Mouse (Mus musculus): ENCODE data around the gene Nsun4. TPM values are rescaled to one million over a fixed set of nuclear protein-coding genes. Genes with fewer than 3 reads are reported as not detected.

Gene Nsun4
- polyA plus RNA-seq (2012; rRNA removed) (12.7 and 13.4 TPM in 2 replicates), polyA plus RNA-seq (2014; fragmentation: Nextera tagmentation; extraction: Ambion mirVana) (18.8 and 21.0 TPM in 2 replicates)

- Histone ChIP-seq H3K27me3 (ENCODE audit: control insufficient read depth, insufficient read depth, low read length) (no peaks in the 10 kb centered on the region), H3K36me3 (ENCODE audit: control insufficient read depth, insufficient read depth, low read length) (peaks cover 2% of the 10 kb centered on the region; the same call in 1 of the 2 replicates), H3K27ac (replicated peaks; ENCODE audit: low read depth, low read length) (peak within 1 kb of the TSS; percentile 90), H3K9ac (ENCODE audit: low read depth, low read length, severe bottlenecking) (peak within 1 kb of the TSS; percentile 63), H3K4me1 (ENCODE audit: control insufficient read depth, insufficient read depth, low read length) (peaks cover 5% of the 10 kb centered on the region), H3K4me2 (replicated peaks; ENCODE audit: low read depth, low read length, severe bottlenecking) (peak within 1 kb of the TSS; percentile 83), H3K9me3 (ENCODE audit: control insufficient read depth, low read length) (no peaks in the 10 kb centered on the region), H3K4me3 (replicated peaks; ENCODE audit: low read length) (peak within 1 kb of the TSS; percentile 60)
- 2% methylated on average over 35 of the region's 35 CpGs for WGBS
- ATAC-seq (ENCODE audit: low FRiP score, low read depth) (peak; percentile 98), DNase-seq (ENCODE audit: low spot score) (peak; percentile 95)
- TF ChIP-seq POLR2A (IDR thresholded peaks at IDR 0.05; ENCODE audit: borderline replicate concordance, extremely low read depth, insufficient read depth, insufficient read length): peak; percentile 53; the same call in 1 of the 2 replicates
Observed at GRCm38 (mm10) chr4:116053399-116053961, at the start of gene Nsun4. Gene Nsun4 (minus strand): TSS chr4:116053876.

- H3K4me1 ChIP-seq (ENCODE audit: control insufficient read depth, insufficient read depth, low read length): no peaks in the 10 kb centered on the region
- DNase-seq (ENCODE audit: low spot score): no peak
- ATAC-seq (ENCODE audit: low FRiP score, low read depth): no peak
- WGBS: 90% methylated on average over 7 of the region's 7 CpGs
- no peaks in the 10 kb centered on the region for H3K27me3 ChIP-seq (ENCODE audit: control insufficient read depth, insufficient read depth, low read length)
- H3K4me3 ChIP-seq (replicated peaks; ENCODE audit: low read length): no peak overlapping the region
- no peaks in the 10 kb centered on the region for H3K9me3 ChIP-seq (ENCODE audit: control insufficient read depth, low read length)
- H3K36me3 ChIP-seq (ENCODE audit: control insufficient read depth, insufficient read depth, low read length): peaks cover 72% of the 10 kb centered on the region
- TF ChIP-seq POLR2A (IDR thresholded peaks at IDR 0.05; ENCODE audit: borderline replicate concordance, extremely low read depth, insufficient read depth, insufficient read length): no peak
- no peak overlapping the region for H3K4me2 ChIP-seq (replicated peaks; ENCODE audit: low read depth, low read length, severe bottlenecking)
- H3K27ac ChIP-seq (replicated peaks; ENCODE audit: low read depth, low read length): no peak overlapping the region
- H3K9ac ChIP-seq (ENCODE audit: low read depth, low read length, severe bottlenecking): no peak overlapping the region
Observed at GRCm38 (mm10) chr4:116100959-116101358, 47.3 kb upstream of the Nsun4 start.

DNA sequence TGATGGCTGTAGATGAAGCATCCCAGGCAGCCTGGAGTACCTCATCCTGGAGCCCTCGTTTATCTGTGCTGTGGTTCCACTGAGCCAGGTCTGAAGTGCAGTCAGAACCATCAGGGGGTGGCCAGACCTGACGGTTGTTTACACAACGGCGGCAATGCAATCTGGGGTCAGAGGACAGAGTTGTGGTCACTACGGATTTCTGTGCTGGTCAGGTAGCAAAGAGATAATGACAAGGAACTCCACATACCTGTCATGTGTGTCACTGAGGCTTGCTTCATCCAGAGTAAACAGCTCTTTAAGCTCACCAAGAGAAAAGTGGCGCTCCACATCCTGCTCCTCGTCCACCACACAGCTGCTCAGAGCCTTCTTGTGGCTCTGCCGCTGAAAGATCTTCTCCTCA is 43.5 kb upstream of the Nsun4 start:
- peaks cover 88% of the 10 kb centered on the region for H3K36me3 ChIP-seq (ENCODE audit: control insufficient read depth, insufficient read depth, low read length)
- 80% methylated on average over 8 of the region's 8 CpGs for WGBS
- no peak for TF ChIP-seq POLR2A (IDR thresholded peaks at IDR 0.05; ENCODE audit: borderline replicate concordance, extremely low read depth, insufficient read depth, insufficient read length)
- H3K9me3 ChIP-seq (ENCODE audit: control insufficient read depth, low read length): no peaks in the 10 kb centered on the region
- no peak overlapping the region for H3K27ac ChIP-seq (replicated peaks; ENCODE audit: low read depth, low read length)
- no peaks in the 10 kb centered on the region for H3K27me3 ChIP-seq (ENCODE audit: control insufficient read depth, insufficient read depth, low read length)
- H3K4me3 ChIP-seq (replicated peaks; ENCODE audit: low read length): no peak overlapping the region
- H3K9ac ChIP-seq (ENCODE audit: low read depth, low read length, severe bottlenecking): no peak overlapping the region
- ATAC-seq (ENCODE audit: low FRiP score, low read depth) (no peak), DNase-seq (ENCODE audit: low spot score) (no peak)
- no peaks in the 10 kb centered on the region for H3K4me1 ChIP-seq (ENCODE audit: control insufficient read depth, insufficient read depth, low read length)
- no peak overlapping the region for H3K4me2 ChIP-seq (replicated peaks; ENCODE audit: low read depth, low read length, severe bottlenecking)

GRCm38 (mm10) chr4:116096291-116096690 is 42.6 kb upstream of the Nsun4 start:
- no peak overlapping the region for H3K27ac ChIP-seq (replicated peaks; ENCODE audit: low read depth, low read length)
- ATAC-seq (ENCODE audit: low FRiP score, low read depth) (no peak), DNase-seq (ENCODE audit: low spot score) (no peak)
- TF ChIP-seq POLR2A (IDR thresholded peaks at IDR 0.05; ENCODE audit: borderline replicate concordance, extremely low read depth, insufficient read depth, insufficient read length): no peak
- H3K4me1 ChIP-seq (ENCODE audit: control insufficient read depth, insufficient read depth, low read length): no peaks in the 10 kb centered on the region
- H3K9me3 ChIP-seq (ENCODE audit: control insufficient read depth, low read length): no peaks in the 10 kb centered on the region
- no peak overlapping the region for H3K4me2 ChIP-seq (replicated peaks; ENCODE audit: low read depth, low read length, severe bottlenecking)
- no peaks in the 10 kb centered on the region for H3K27me3 ChIP-seq (ENCODE audit: control insufficient read depth, insufficient read depth, low read length)
- H3K36me3 ChIP-seq (ENCODE audit: control insufficient read depth, insufficient read depth, low read length): peaks cover 95% of the 10 kb centered on the region
- no peak overlapping the region for H3K4me3 ChIP-seq (replicated peaks; ENCODE audit: low read length)
- 86% methylated on average over 10 of the region's 10 CpGs for WGBS
- H3K9ac ChIP-seq (ENCODE audit: low read depth, low read length, severe bottlenecking): no peak overlapping the region

- Histone ChIP-seq H3K4me2 (replicated peaks; ENCODE audit: low read depth, low read length, severe bottlenecking) (no peak overlapping the region), H3K27me3 (ENCODE audit: control insufficient read depth, insufficient read depth, low read length) (no peaks in the 10 kb centered on the region), H3K4me1 (ENCODE audit: control insufficient read depth, insufficient read depth, low read length) (no peaks in the 10 kb centered on the region), H3K36me3 (ENCODE audit: control insufficient read depth, insufficient read depth, low read length) (peaks cover 97% of the 10 kb centered on the region), H3K4me3 (replicated peaks; ENCODE audit: low read length) (no peak overlapping the region), H3K27ac (replicated peaks; ENCODE audit: low read depth, low read length) (no peak overlapping the region), H3K9ac (ENCODE audit: low read depth, low read length, severe bottlenecking) (no peak overlapping the region), H3K9me3 (ENCODE audit: control insufficient read depth, low read length) (no peaks in the 10 kb centered on the region)
- DNase-seq (ENCODE audit: low spot score): no peak
- WGBS: 91% methylated on average over 23 of the region's 23 CpGs
- no peak for TF ChIP-seq POLR2A (IDR thresholded peaks at IDR 0.05; ENCODE audit: borderline replicate concordance, extremely low read depth, insufficient read depth, insufficient read length)
- ATAC-seq (ENCODE audit: low FRiP score, low read depth): peak; percentile 55; the same call in 1 of the 2 replicates
Observed at GRCm38 (mm10) chr4:116088510-116089249, 35.0 kb upstream of the Nsun4 start.

Measured in limb, embryonic 14.5 days (tissue).